Mouse (Mus musculus) thymus, postnatal 0 days (tissue): ENCODE measurements around the gene Mrpl14. TPM values are rescaled to one million over a fixed set of nuclear protein-coding genes. Genes with fewer than 3 reads are reported as not detected.

Source experiments
- DNase-seq: peaks from one replicate; pipeline ENCODE4 v3.0.0-alpha.2; 2015; ENCODE audit warnings: low spot score
- polyA plus RNA-seq: library from polyadenylated mRNA; unstranded; fragments of >200 nt; fragmentation: Nextera tagmentation; extraction: Ambion mirVana; gene quantifications from 2 replicates; pipeline ENCODE4 v1.2.1, GENCODE M21; 2015

Gene Mrpl14
- 174 and 197 TPM in 2 replicates for polyA plus RNA-seq

- peak; percentile 97 for DNase-seq
Observed at GRCm38 (mm10) chr17:45686093-45686619, at the start of gene Mrpl14. TSS of gene Mrpl14 (plus strand) at chr17:45686322.

- peak; percentile 73 for DNase-seq
Observed at GRCm38 (mm10) chr17:45638596-45639295, 47.4 kb upstream of the Mrpl14 start.

- DNase-seq: no peak
Observed at GRCm38 (mm10) chr17:45641981-45642380, 44.1 kb upstream of the Mrpl14 start.

GRCm38 (mm10) chr17:45642701-45643100, 43.4 kb upstream of the Mrpl14 start:
- DNase-seq: peak; percentile 72

DNA sequence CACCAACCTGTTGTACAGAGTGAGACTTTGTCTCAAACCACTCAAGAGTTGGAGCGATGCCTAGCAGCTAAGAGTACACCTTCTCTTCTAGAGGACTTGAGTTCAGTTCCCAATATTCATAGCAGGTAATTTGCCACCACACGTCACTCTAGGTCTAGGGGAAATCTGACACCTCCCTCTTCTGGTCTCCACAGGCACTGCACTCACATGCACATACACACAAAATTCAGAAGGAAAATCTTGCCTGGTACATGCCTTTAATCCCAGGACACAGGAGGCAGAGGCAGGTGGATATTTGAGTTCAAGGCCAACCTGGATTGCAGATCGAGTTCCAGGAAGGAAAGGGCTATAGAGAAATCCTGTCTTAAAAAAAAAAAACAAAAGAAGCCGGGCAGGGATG, 41.9 kb upstream of the Mrpl14 start:
- no peak for DNase-seq

DNA sequence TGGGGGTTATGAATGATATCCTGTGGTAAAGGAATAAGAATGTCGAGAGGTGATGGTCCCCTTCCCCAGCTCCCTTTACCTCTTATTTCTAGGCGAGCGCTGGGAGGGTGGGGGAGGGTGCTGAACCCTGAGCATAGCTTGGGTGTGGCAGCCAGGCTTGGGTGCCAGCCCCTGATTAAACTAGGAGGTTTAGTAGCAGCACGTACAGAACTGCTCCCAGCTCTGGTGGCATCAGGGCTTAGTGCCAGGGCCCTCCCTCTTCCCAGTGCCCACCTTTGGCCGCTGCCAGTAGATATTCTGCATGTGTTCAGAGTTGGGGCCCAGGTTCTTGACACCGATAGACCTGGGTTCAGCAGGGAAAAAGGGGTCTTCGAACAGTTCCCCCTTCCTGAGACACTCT, 32.9 kb upstream of the Mrpl14 start:
- DNase-seq: no peak

DNA sequence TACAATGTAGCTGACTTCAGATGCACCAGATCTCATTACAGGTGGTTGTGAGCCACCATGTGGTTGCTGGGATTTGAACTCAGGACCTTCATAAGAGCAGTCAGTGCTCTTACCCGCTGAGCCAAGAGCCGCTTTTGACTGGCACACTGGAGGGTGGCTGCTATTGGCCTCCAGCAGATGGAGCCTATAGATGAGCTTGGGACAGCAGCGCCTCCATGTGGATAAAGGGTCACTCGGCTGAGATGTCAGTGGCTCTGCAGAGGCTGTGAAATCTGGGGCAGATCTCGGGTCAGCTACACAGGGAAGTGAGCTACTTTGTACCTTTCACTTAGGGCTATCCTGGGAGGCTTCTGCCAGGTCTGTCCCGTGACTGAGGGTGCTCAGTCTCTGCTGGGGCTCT, 30.3 kb upstream of the Mrpl14 start:
- DNase-seq: peak; percentile 46

DNA sequence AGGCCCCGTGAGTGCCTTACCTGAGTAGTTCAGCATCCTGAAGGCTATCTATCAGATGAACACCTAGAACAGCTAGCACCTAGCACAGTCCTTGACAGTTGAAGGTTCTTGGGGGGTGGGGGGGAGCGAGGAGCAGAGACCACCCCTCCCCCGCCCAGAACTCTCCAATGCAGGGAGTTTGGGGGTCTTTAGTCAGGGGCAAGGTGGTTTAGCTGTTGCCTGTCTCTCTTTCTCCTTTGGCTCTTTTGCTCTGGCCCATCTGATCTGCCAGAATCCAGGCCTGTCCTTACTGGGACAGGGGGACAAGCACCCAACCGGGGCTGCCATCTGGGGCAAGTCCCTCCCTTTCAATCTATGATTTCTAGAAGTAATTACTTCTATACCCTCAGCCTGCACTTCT, 26.9 kb upstream of the Mrpl14 start, which contains the start of gene Capn11:
Gene Capn11, minus strand, starts transcription at position 101 of the 400 bp plus-strand sequence.
- no peak for DNase-seq

- DNase-seq: peak; percentile 81
Observed at GRCm38 (mm10) chr17:45663106-45663919, 22.8 kb upstream of the Mrpl14 start.

DNA sequence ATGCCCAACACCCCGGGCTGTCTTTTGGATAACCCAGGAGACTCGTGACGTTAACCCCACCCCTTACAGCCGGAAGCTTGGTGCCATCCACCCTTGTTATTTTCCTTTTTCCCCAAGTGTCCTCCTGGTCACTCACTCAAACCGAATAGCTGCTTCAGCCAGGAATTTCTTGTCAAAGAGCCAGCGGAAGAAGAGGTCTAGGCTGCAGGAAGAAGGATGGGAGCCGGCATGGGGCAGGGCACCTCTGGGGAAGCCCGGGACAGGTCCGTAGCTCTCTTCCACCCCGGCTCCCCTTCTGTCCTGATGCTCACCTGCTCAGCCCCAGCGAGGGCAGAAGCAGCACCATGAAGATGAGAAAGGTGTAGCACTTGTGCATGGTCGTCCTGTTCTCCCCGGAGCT, 21.5 kb upstream of the Mrpl14 start:
- DNase-seq: no peak

DNA sequence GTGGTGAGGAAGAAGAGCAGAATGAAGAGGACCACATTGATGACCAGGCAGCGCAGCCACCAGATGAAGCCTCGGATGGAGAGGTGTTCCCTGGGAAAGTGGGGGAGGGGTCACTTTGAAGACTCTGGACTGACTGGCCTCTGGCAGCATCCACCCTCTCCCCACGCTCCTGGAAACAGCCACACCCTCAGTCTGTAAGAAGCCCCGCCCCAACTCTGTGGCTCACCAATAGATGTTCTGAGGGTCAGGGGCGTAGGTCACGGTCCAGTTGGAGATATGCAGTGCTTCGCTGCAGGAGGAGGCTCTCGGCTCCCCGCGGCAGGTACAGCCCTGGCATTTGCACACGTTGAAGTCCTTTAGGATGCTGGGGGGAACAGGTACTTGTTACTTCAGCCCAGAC, 20.0 kb upstream of the Mrpl14 start:
- no peak for DNase-seq

DNA sequence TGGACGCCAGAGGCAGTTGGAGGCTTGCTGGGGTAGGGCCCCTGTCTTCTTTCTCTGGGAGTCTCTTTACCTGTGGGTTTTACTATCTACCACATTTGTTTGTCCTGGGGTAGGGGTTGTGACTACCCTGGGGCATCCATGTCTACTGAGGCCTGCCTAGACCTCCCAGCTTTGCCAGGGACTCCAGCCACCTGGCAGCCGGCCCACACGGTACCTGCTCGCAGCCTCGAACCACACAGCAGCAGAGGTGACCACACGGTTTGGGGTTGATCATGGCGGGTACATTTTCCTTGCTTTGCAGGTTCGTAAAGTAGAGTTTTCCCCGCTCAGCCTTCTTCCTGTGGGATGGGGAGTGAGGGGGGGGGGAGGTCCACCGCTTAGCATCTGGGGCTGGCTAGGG, 18.6 kb upstream of the Mrpl14 start:
- DNase-seq: no peak

- DNase-seq: no peak
Observed at GRCm38 (mm10) chr17:45667986-45668385, 18.1 kb upstream of the Mrpl14 start.

- DNase-seq: no peak
Observed at GRCm38 (mm10) chr17:45671821-45672220, 14.3 kb upstream of the Mrpl14 start.

GRCm38 (mm10) chr17:45672598-45672997, 13.5 kb upstream of the Mrpl14 start:
- no peak for DNase-seq

DNA sequence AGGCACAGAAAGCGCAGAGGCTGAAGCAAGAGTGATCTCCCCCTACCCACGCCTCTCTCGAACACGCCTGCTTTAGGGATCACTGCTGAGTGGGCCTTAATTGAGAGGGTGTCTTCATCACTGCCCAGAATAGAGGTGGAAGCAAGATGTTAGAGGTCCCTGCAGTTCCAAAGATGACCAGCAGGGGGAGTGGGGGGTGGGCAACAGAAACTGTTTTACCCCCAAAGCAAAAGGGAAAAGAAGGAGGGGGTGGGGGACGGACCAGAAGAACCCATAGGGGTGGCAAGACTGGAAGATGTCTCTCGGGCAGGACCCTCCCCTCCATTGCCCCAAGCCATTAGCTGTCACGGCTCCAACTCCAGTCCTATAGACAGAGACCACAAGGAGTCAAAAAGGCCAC, 8.0 kb upstream of the Mrpl14 start:
- DNase-seq: peak; percentile 67

DNA sequence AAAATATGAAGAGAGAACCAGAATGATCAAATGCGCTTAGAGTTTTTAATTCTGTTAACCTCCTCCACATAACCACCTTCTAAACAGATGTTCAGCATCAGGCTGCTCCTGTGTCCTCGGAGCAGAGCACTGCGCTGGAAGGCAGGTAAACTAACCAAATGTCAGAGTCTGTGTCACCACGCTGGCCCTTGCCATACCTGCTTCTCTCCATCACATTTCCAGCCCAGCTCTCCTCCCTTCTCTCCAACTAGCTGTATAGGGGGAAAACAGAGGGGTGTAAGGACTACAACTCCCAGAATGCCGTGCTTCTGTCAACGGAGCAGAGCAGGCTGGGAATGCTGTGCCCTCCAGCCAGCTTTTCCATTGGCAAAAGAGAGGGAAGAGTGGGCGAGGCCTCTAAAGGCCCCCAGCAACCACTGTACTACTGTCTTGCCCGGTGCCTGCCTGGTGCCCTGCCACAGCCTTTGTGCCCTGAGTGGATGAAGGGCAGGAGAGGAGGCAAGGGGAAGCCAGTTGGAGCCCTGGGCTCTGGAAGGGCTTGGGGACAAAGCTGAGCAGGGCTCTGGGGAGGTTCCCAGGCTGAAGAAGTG, 5.6 kb upstream of the Mrpl14 start:
- no peak for DNase-seq

GRCm38 (mm10) chr17:45681588-45681987, 4.5 kb upstream of the Mrpl14 start:
- DNase-seq: no peak

DNA sequence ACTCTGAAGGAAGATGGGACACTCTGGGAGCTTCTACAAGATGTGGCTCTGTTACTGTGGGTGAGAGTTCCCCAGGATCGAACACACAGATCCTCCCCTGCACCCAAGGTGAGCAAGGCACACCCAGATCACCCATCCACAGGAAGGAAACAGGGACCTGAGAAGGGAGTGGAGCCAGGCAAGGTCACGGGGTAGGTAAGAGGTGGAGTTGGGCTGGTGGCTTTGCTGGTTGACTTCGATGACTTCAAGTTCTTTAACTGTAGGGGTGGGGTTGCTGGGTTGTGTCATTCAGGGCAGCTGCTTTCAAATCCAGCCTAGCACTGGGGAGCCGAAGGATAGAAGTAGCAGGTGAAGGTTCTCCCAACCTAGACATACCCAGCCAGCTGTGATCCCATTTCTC, 3.3 kb upstream of the Mrpl14 start:
- no peak for DNase-seq

GRCm38 (mm10) chr17:45684667-45685131, 1.4 kb upstream of the Mrpl14 start:
- DNase-seq: no peak

GRCm38 (mm10) chr17:45685171-45686092, 690 bp upstream of the Mrpl14 start:
- peak; percentile 40 for DNase-seq
